Mouse (Mus musculus) layer of hippocampus, postnatal 14 days (tissue): ENCODE results near the gene Dnajc9. TPM values are rescaled to one million over a fixed set of nuclear protein-coding genes. Genes with fewer than 3 reads are reported as not detected.

Experiments used
- DNase-seq, 2 experiments: peaks; one replicate each; pipeline ENCODE4 v3.0.0; 2021 to 2022; ENCODE audit warnings: low spot score in 2 of 2, mixed read lengths in 1 of 2
- total RNA-seq, 2 experiments: library from RNA; stranded (reverse); gene quantifications; 2 replicates each; pipeline ENCODE4 v1.2.3; 2021

The Dnajc9 gene
- total RNA-seq, 2 experiments from 2014 or later: 21.9 to 22.4 TPM

DNA sequence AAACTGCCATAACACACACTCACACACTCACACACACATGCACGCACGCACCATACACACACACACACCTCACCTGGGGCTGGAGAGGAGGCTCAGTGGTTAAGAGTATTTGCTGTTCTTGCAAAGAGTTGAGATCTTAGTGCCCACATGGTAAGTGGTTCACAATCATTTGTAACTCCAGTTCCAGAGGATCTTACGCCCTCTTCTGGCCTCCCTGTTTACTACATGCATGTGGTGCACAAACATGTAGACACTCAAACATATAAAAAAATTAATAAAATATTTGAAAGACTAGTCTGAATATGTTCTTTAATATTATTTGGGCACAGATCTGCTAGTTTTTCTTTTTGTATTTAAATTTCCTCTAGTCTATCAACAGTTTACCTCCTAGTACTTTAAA is 20.4 kb downstream of the Dnajc9 start:
- DNase-seq: no peak

DNA sequence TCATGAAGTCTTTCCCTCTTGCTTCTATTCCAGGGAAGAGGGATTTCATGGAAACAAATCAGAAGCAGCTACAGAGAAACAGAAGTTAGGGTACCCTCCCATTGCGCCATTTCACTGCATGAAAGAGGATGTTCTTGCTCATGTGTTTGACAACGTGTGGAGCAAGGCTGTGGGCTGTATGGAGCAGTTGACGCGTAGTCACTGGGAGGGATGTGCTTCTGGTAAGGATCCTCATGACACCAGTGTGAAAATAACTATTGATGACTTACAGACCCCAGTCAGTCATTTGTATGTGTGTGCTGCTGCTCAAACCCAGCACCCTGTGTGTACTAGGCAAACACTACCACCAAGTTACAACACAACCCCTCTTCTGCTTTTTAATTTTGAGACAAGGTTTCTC is 25.5 kb downstream of the Dnajc9 start:
- DNase-seq: no peak

DNA sequence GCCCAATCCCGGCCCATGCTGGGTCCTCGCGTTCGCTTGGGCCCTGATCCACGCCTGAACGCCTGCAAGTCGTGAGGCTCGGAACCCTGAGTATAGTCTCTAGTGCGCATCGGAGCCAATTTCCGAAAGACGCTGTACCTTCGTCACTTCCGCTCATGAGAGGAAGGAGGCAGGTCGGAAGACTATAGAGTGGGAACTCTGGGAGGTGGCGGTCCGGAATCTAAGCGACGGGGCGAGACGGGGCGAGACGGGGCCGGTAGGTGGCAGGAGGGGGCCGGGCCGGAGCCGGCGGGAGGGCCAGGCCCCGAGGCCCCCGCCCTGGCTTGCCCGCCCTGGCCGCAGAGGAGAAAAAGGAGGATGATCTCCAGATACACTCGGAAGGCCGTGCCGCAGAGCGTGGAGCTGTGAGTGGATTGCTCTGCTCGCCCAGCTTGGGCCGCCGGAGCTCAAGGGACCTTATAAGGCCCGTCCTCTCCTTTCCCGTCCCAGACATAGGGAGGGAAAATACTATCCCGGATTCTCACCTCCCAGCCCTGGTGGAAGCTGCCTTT is 40.6 kb downstream of the Dnajc9 start, which contains the start of the genes Ecd and Fam149b:
Gene Ecd, minus strand, starts transcription at position 131 of the 551 bp plus-strand sequence.
Gene Fam149b, plus strand, starts transcription at position 172 of the 551 bp plus-strand sequence.
- DNase-seq: peak; percentile 93 to 96

DNA sequence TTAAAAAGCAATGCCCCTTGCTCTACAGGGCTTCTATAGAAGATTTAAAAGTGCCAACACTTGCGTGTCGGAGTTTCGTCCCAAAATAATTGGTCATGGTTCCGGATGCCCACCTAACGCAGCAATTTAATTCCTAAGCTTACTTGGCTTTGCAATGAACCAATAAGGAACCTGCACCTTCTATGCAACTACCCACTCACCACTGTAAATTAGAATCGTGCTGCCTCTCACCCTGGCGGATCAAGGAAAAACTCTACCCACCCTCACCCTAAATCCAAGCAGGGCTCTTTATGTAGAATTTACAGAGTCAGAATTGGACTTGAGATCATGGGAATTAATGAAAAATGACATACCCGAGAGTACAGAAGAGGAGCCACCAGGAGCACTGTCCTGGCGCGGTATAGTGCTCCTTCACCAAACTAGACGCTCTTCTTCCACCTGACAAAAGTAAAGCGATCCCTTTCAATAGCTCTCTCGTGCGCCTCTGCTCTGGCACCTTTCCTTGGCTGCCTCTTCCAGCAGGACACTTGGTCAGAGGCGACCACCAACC is 41.2 kb downstream of the Dnajc9 start:
- DNase-seq: no peak

DNA sequence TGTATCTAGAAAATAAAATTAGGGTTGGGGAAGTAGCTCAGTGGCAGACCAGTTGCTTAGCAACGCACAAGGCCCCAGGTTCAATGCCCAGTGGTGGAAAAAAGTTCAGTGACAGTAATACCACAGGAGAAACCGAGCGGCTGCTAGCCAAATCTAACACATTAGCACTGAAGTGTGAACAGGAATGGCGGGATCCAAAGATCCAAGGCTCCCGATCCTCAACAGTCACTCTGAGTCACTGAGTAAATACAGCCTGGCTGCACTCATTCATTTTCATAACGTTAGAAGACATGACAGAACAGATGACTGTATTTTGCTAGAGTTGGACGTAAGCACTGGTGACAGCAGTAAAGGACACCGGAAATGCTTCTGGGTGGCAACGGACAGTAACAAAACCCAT is 42.8 kb downstream of the Dnajc9 start:
- DNase-seq: no peak

DNA sequence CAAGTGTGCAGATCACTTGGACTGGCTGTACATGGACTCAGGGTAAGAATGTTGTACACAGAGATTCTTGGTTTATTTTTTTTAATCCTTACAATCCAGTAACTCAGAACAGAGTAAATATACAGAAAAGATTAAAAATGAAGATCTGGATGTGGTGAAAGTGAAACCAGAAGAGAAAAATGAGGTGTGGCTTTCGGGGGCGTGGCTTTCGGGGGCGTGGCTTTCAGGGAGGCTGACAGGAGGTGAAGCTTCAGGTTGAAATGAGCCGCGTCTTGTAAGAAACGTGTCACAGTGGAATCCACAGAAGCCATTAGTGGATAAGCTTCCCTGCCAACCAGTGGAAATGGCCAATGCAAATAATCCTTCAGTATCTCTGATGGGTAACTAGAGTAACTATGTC is 47.8 kb downstream of the Dnajc9 start:
- no peak for DNase-seq

DNA sequence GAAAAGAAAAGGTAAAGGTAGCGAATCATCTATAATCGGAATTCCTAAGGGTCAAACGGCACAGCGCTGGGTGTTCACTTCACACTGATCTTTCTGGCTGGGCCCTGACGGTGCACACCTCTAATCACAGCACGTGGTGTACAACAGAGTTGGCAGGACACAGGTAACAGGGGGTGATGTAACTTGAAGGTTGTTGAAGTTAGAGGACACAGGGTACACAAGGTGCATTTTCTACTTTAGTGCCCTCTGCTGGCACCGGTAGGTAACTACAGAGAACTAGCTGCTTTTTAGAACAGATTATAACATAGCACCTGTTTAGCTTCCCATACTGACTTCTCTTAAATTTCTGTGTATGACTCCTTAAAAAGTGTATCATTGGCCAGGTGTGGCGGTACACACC is 48.6 kb downstream of the Dnajc9 start:
- DNase-seq: no peak

DNA sequence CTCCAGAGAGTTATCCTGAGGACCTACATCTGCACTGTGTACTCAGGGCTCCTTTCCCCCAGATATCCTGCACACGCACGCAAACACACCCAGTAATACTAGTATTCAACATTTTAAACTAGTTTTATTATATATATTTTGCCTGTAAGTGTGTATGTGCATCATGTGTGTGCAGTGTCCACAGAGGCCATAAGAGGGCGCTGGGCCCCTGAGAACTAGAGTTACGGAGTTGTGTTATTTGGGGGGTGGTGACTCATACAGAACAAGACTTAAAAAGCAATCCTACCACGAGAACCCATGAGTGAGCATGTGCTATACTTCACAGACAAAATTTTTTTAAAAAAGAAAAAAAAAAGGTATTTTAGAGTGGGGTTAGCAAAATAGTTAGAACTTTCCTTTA is 49.3 kb downstream of the Dnajc9 start:
- DNase-seq: no peak

Other genes with a start within 250 kb of the Dnajc9 start
- under 1 TPM; 0.39 to 0.41 TPM for gene Kcnk5, start 207.1 kb downstream of the Dnajc9 start, total RNA-seq
- not detected for gene Kcnk16, start 119.7 kb downstream of the Dnajc9 start, total RNA-seq
- gene Nudt13, start 94.2 kb downstream of the Dnajc9 start, total RNA-seq: 10 to 100 TPM; 23.4 to 28.3 TPM
- 10 to 100 TPM; 27.9 to 32.8 TPM for gene Ecd, start 40.8 kb downstream of the Dnajc9 start, total RNA-seq
- gene Fam149b, start 40.7 kb downstream of the Dnajc9 start, total RNA-seq: 10 to 100 TPM; 44.3 to 45.5 TPM
- gene Mrps16, start 4.7 kb upstream of the Dnajc9 start, total RNA-seq: 10 to 100 TPM; 33.3 to 36.5 TPM
- gene Cfap70, start 63.3 kb upstream of the Dnajc9 start, total RNA-seq: 1 to 10 TPM in 1 of 2 experiments, under 1 TPM in 1; 0.67 to 1.8 TPM
- gene Anxa7, start 91.2 kb upstream of the Dnajc9 start, total RNA-seq: 10 to 100 TPM; 48.4 to 50.6 TPM
- 1 to 10 TPM; 1.0 to 1.8 TPM for gene Mss51, start 108.0 kb upstream of the Dnajc9 start, total RNA-seq
- gene Ppp3cb, start 157.7 kb upstream of the Dnajc9 start, total RNA-seq: 100 to 1,000 TPM; 373 to 392 TPM